In genomic region chr1:143716038-143716437, GRCm38 (mm10) we compare ENCODE assay signal across 8 mouse cellular contexts. TPM values are rescaled to one million over a fixed set of nuclear protein-coding genes. Genes with fewer than 3 reads are reported as not detected.
DNase-seq lines count a peak whose midpoint lies in the region; ATAC-seq lines count a peak whose summit lies in the region.
"Not testable (repeated sequence)": the region's sequence is repeated elsewhere in the genome, so short reads cannot be mapped to it uniquely, and the experiment has no call there.

Gene Glrx2, plus strand, starts transcription at chr1:143716338.

- H3K4me3 ChIP-seq in brown adipose tissue, adult 24 weeks (ENCODE audit: insufficient read depth, low read depth, low read length); heart, embryonic 15.5 days; intestine, embryonic 16.5 days (ENCODE audit: low read length); lung, embryonic 15.5 days; neural tube, embryonic 12.5 days: not testable (repeated sequence)

- DNase-seq in frontal cortex, adult 2 months (ENCODE audit: extremely low spot score in 1 of 2, low spot score in 1 of 2); left cerebral cortex, postnatal 25 days (ENCODE audit: low spot score in 2 of 2): not testable (repeated sequence)

- not testable (repeated sequence) for H3K4me1 ChIP-seq in brown adipose tissue, adult 24 weeks (ENCODE audit: control insufficient read depth, insufficient read depth, insufficient read length, low read length); heart, embryonic 15.5 days (replicated peaks); intestine, embryonic 16.5 days (ENCODE audit: control insufficient read depth, insufficient read depth, low read length); lung, embryonic 15.5 days; neural tube, embryonic 12.5 days

- not testable (repeated sequence) for ATAC-seq in CD4-positive, CD25-positive, alpha-beta regulatory T cell, adult 4 months; heart, embryonic 15.5 days (replicated peaks; ENCODE audit: insufficient number of reproducible peaks, insufficient read depth, low FRiP score, low read depth); intestine, embryonic 16.5 days; lung, embryonic 15.5 days (ENCODE audit: borderline replicate concordance, extremely low read depth, low FRiP score, low TSS enrichment); neural tube, embryonic 12.5 days (ENCODE audit: low FRiP score, low read depth)

- not testable (repeated sequence) for H3K9me3 ChIP-seq in heart, embryonic 15.5 days (replicated peaks); intestine, embryonic 16.5 days (ENCODE audit: control insufficient read depth, low read length); lung, embryonic 15.5 days; neural tube, embryonic 12.5 days

- H3K27me3 ChIP-seq in heart, embryonic 15.5 days; intestine, embryonic 16.5 days (replicated peaks; ENCODE audit: control insufficient read depth, insufficient read depth, low read length); lung, embryonic 15.5 days; neural tube, embryonic 12.5 days (replicated peaks): not testable (repeated sequence)

- intact Hi-C loops in left cerebral cortex, postnatal 25 days (cut with DNase I) = not testable (repeated sequence)

- H3K36me3 ChIP-seq in heart, embryonic 15.5 days; intestine, embryonic 16.5 days (ENCODE audit: control insufficient read depth, insufficient read depth, low read length); lung, embryonic 15.5 days; neural tube, embryonic 12.5 days: not testable (repeated sequence)

- WGBS in heart, embryonic 15.5 days = 80% methylated on average over 1 of the region's 2 CpGs
- WGBS in intestine, embryonic 16.5 days = no CpG with 5 or more reads among the region's 2 CpGs
- no CpG with 5 or more reads among the region's 2 CpGs for WGBS in lung, embryonic 15.5 days
- WGBS in neural tube, embryonic 12.5 days = no CpG with 5 or more reads among the region's 2 CpGs

- not testable (repeated sequence) for H3K4me2 ChIP-seq in heart, embryonic 15.5 days; intestine, embryonic 16.5 days (ENCODE audit: low read depth, low read length); lung, embryonic 15.5 days; neural tube, embryonic 12.5 days (replicated peaks)

- H3K27ac ChIP-seq in brown adipose tissue, adult 24 weeks (replicated peaks; ENCODE audit: low read depth, low read length); heart, embryonic 15.5 days; intestine, embryonic 16.5 days (ENCODE audit: low read length); lung, embryonic 15.5 days; neural tube, embryonic 12.5 days: not testable (repeated sequence)

- H3K9ac ChIP-seq in heart, embryonic 15.5 days; intestine, embryonic 16.5 days (ENCODE audit: low read depth, low read length); lung, embryonic 15.5 days; neural tube, embryonic 12.5 days: not testable (repeated sequence)

RNA-seq across cellular contexts. Expression of gene Glrx2, which starts in this region (rescaled TPM):
- polyA plus RNA-seq in CD4-positive, CD25-positive, alpha-beta regulatory T cell, adult 4 months (2017; shearing (Covaris generic)) = 10 to 100 TPM; 34.4 to 42.8 TPM
- polyA plus RNA-seq in brown adipose tissue, adult 24 weeks (2012; ENCODE audit: insufficient read depth, insufficient read length, missing spikeins) = 87.4 and 102 TPM in 2 replicates
- polyA plus RNA-seq in frontal cortex, adult 2 months (2012; rRNA removed) = 96.0 and 108 TPM in 2 replicates
- polyA plus RNA-seq in heart, embryonic 15.5 days (2015; fragmentation: Nextera tagmentation; extraction: Ambion mirVana) = 78.9 and 103 TPM in 2 replicates
- polyA plus RNA-seq in intestine, embryonic 16.5 days (2015; fragmentation: Nextera tagmentation; extraction: Ambion mirVana) = 79.9 and 81.3 TPM in 2 replicates
- total RNA-seq in left cerebral cortex, postnatal 25 days (2021) = 100 to 1,000 TPM; 106 to 112 TPM
- polyA plus RNA-seq in lung, embryonic 15.5 days (2015; fragmentation: Nextera tagmentation; extraction: Ambion mirVana) = 81.0 and 85.8 TPM in 2 replicates
- 136 and 138 TPM in 2 replicates for polyA plus RNA-seq in neural tube, embryonic 12.5 days (2016; fragmentation: Nextera tagmentation; extraction: Ambion mirVana)
